Mouse (Mus musculus) midbrain, embryonic 12.5 days (tissue): Measurements from ENCODE around the gene Anapc2. TPM values are rescaled to one million over a fixed set of nuclear protein-coding genes. Genes with fewer than 3 reads are reported as not detected.
A peak's percentile ranks its signal among the peaks of the same experiment; 100 is the strongest.

Experiments
- ATAC-seq: fragments of 200-750 bp; cut with Nextera tagmentation; 2 replicates; pipeline ENCODE4 v1.8.0; 2017; ENCODE audit warnings: low read depth, moderate TSS enrichment, moderate library complexity; ENCODE audit not compliant: low FRiP score
- H3K27ac ChIP-seq: fragments of 300-500 bp; sonication (generic); replicated peaks from 2 replicates; pipeline ENCODE4 v1.5.1; 2016; ENCODE audit warnings: mild to moderate bottlenecking
- H3K27me3 ChIP-seq: fragments of 300-500 bp; sonication (generic); 2 replicates; pipeline ENCODE4 v1.6.1; 2016; ENCODE audit warnings: mild to moderate bottlenecking
- H3K36me3 ChIP-seq: fragments of 300-500 bp; sonication (generic); 2 replicates; pipeline ENCODE4 v1.6.1; 2016
- H3K4me1 ChIP-seq: fragments of 300-500 bp; sonication (generic); 2 replicates; pipeline ENCODE4 v1.6.1; 2016
- H3K4me2 ChIP-seq: fragments of 300-500 bp; sonication (generic); replicated peaks from 2 replicates; pipeline ENCODE4 v1.6.1; 2016; ENCODE audit warnings: mild to moderate bottlenecking, moderate library complexity
- H3K4me3 ChIP-seq: fragments of 300-500 bp; sonication (generic); 2 replicates; pipeline ENCODE4 v1.5.1; 2016; ENCODE audit warnings: mild to moderate bottlenecking
- H3K9ac ChIP-seq: fragments of 300-500 bp; sonication (generic); replicated peaks from 2 replicates; pipeline ENCODE4 v1.6.1; 2016; ENCODE audit warnings: mild to moderate bottlenecking, moderate library complexity
- H3K9me3 ChIP-seq: fragments of 300-500 bp; sonication (generic); 2 replicates; pipeline ENCODE4 v1.6.1; 2016; ENCODE audit warnings: mild to moderate bottlenecking
- WGBS: fragments of 180-500 bp; shearing (Covaris S2); methylation state at CpG from one replicate; pipeline ENCODE4 v1.1.7; 2016; 5-methylcytosine and 5-hydroxymethylcytosine counted together
- polyA plus RNA-seq: library from polyadenylated mRNA; unstranded; fragments of >200 nt; fragmentation: Nextera tagmentation; extraction: Ambion mirVana; gene quantifications from 2 replicates; pipeline ENCODE4 v1.2.1, GENCODE M21; 2016

Gene Anapc2
- polyA plus RNA-seq, 1 experiment from 2014 or later = 144 TPM

DNA sequence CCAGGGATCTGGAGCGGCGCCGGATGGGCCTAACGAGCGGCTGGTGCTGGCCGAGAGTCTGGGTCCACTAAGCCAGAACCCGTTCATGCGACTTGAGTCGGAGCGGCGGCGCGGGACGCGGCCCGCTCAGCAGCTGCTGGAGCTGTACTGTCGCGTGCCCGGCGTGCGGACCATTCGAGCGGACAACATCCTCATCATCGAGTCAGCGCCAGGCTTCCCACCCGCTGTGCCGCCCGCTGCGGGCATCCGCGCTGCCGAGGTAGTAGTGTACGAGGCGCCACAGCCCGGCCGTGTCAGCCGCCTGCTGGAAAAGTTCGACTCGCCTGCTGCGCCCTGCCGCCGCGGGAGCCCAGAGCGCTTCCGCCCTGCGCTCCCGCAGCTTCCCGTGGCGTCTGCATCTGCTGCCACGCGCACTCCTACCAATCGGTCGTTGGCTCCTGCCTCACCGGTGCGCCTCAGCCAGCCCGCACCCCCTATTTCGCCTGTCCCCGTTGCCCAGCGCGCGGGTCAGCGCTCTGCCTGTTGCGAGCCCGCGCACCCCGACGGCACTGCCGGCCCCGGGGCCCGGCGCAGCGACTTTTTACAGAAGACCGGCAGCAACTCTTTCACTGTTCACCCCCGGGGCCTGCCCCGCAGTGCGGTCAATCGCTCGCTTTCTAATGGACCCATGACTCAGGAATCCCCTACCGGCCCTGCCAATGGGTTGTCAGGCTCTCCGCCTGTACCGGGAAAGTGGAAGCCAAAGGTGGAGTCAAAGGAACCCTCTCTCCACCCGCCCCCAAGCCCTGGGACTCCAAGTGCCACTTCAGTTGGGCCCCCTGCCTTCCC lies 9.3 kb upstream of the Anapc2 start:
- H3K4me2 ChIP-seq = peak overlapping the region; percentile 99
- H3K27me3 ChIP-seq = peaks cover 30% of the 10 kb centered on the region
- ATAC-seq = no peak
- 1% methylated on average over 72 of the region's 82 CpGs for WGBS
- peaks cover 53% of the 10 kb centered on the region for H3K4me1 ChIP-seq
- H3K27ac ChIP-seq = peak overlapping the region; percentile 56; the same call in 1 of the 2 replicates
- H3K9me3 ChIP-seq = no peaks in the 10 kb centered on the region
- peaks cover under 1% of the 10 kb centered on the region; the same call in 1 of the 2 replicates for H3K36me3 ChIP-seq
- H3K4me3 ChIP-seq = peak overlapping the region; percentile 82
- peak overlapping the region; percentile 66 for H3K9ac ChIP-seq

- peaks cover 54% of the 10 kb centered on the region for H3K4me1 ChIP-seq
- ATAC-seq = no peak
- peaks cover 30% of the 10 kb centered on the region for H3K27me3 ChIP-seq
- no peak overlapping the region for H3K27ac ChIP-seq
- H3K36me3 ChIP-seq = peaks cover 7% of the 10 kb centered on the region; the same call in 1 of the 2 replicates
- H3K9ac ChIP-seq = peak overlapping the region; percentile 66
- peak overlapping the region; percentile 82 for H3K4me3 ChIP-seq
- H3K9me3 ChIP-seq = no peaks in the 10 kb centered on the region
- WGBS = 18% methylated on average over 12 of the region's 12 CpGs
- peak overlapping the region; percentile 99 for H3K4me2 ChIP-seq
Observed at GRCm38 (mm10) chr2:25263623-25264285, 8.5 kb upstream of the Anapc2 start.

DNA sequence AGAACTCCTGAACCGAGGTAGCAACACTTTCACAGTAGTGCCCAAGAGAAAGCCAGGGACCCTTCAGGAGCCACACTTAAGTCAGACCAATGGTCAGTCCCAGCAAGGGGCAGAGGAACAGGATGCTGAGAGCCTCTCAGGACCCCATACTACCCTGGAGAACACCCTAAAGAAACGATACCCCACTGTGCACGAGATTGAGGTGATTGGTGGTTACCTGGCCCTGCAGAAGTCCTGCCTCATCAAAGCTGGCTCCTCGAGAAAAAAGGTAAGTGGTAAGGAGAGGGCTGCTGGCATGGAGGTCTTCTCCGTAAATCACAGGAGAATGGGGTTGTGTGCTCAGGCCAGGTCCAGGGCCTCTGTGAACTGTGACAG lies 8.0 kb upstream of the Anapc2 start:
- Histone ChIP-seq H3K4me1 (peaks cover 54% of the 10 kb centered on the region), H3K27me3 (peaks cover 30% of the 10 kb centered on the region), H3K4me3 (peak overlapping the region; percentile 82; the same call in 1 of the 2 replicates), H3K9me3 (no peaks in the 10 kb centered on the region), H3K27ac (no peak overlapping the region), H3K36me3 (peaks cover 13% of the 10 kb centered on the region; the same call in 1 of the 2 replicates), H3K4me2 (peak overlapping the region; percentile 99; the same call in 1 of the 2 replicates), H3K9ac (peak overlapping the region; percentile 66)
- ATAC-seq = no peak
- WGBS = 76% methylated on average over 5 of the region's 5 CpGs

- Histone ChIP-seq H3K9ac (0 out of 2 replicates have a peak overlapping the region, but pooled peaks have one; percentile 24), H3K36me3 (peaks cover 16% of the 10 kb centered on the region; the same call in 1 of the 2 replicates), H3K4me1 (peaks cover 54% of the 10 kb centered on the region), H3K27me3 (peaks cover 30% of the 10 kb centered on the region), H3K4me2 (0 out of 2 replicates have a peak overlapping the region, but pooled peaks have one; percentile 99), H3K4me3 (no peak overlapping the region), H3K27ac (no peak overlapping the region), H3K9me3 (no peaks in the 10 kb centered on the region)
- WGBS = 82% methylated on average over 3 of the region's 3 CpGs
- ATAC-seq = no peak
Observed at GRCm38 (mm10) chr2:25264851-25265250, 7.4 kb upstream of the Anapc2 start.

GRCm38 (mm10) chr2:25265897-25266656 lies 6.2 kb upstream of the Anapc2 start:
- Histone ChIP-seq H3K36me3 (peaks cover 16% of the 10 kb centered on the region; the same call in 1 of the 2 replicates), H3K9ac (no peak overlapping the region), H3K9me3 (no peaks in the 10 kb centered on the region), H3K4me3 (peak overlapping the region; percentile 4; the same call in 1 of the 2 replicates), H3K4me2 (peak overlapping the region; percentile 21; the same call in 1 of the 2 replicates), H3K27me3 (peaks cover 30% of the 10 kb centered on the region), H3K4me1 (peaks cover 61% of the 10 kb centered on the region), H3K27ac (no peak overlapping the region)
- 64% methylated on average over 6 of the region's 6 CpGs for WGBS
- ATAC-seq = no peak

DNA sequence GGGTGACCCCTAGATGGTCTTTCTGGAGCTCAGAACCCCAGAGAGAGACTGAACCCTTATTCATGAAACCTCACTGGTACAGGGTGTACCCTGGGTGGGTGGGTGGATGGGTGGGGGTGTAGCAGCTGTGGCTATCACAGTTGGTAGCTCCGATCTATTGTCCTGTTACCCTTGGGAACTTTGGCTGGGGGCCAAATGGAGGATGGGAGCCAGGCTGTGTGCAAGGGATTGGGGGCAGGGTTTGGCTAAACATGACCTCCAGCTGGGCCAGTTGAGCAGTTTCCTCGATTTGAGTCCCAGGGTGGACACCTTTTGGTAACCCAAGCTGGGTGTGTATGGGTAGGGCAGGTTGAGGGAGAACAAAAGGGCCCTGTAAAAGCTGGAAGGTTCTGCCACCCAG lies 5.6 kb upstream of the Anapc2 start:
- WGBS = 55% methylated on average over 2 of the region's 2 CpGs
- Histone ChIP-seq H3K9ac (peak overlapping the region; percentile 31; the same call in 1 of the 2 replicates), H3K4me3 (no peak overlapping the region), H3K4me1 (peaks cover 66% of the 10 kb centered on the region), H3K27ac (no peak overlapping the region), H3K9me3 (no peaks in the 10 kb centered on the region), H3K27me3 (peaks cover 30% of the 10 kb centered on the region), H3K36me3 (peaks cover 16% of the 10 kb centered on the region; the same call in 1 of the 2 replicates), H3K4me2 (peak overlapping the region; percentile 21; the same call in 1 of the 2 replicates)
- ATAC-seq = no peak

- Histone ChIP-seq H3K9ac (0 out of 2 replicates have a peak overlapping the region, but pooled peaks have one; percentile 31), H3K4me2 (no peak overlapping the region)
Observed at GRCm38 (mm10) chr2:25267241-25267640, 5.0 kb upstream of the Anapc2 start.

DNA sequence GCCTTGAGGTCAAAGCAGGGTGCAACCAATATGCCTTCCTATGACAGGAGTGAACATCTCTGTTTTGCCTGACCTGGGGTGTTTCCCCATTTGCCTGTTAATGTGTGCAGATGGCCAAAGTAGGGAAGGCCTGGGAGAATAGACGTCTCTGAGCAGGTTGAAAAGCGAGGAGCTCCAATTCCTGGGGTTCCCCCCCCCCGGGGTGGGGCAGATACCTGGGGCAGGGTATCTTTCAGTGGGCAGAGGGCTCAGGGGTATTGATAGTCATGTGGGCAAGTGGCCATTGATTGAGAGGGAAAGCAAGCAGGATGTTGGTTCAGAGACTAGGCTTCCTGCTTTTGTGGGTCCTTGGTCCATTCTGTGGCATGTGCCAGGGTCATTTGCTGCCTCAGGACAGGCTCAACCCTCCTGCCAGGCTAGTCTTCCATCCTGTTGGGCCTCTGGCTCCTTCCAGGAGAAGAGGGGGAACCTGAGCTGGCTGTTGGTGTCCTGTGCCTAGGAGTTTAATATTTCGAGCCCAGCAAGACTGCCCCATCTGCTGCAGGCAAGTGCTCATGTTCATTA lies 4.5 kb upstream of the Anapc2 start:
- Histone ChIP-seq H3K4me1 (peaks cover 62% of the 10 kb centered on the region), H3K9ac (no peak overlapping the region), H3K4me3 (no peak overlapping the region), H3K4me2 (no peak overlapping the region), H3K36me3 (peaks cover 16% of the 10 kb centered on the region; the same call in 1 of the 2 replicates), H3K27me3 (peaks cover 29% of the 10 kb centered on the region), H3K27ac (no peak overlapping the region), H3K9me3 (no peaks in the 10 kb centered on the region)
- no peak for ATAC-seq
- 73% methylated on average over 4 of the region's 4 CpGs for WGBS

More at GRCm38 (mm10) chr2:25267241-25267640, 5.0 kb upstream of the Anapc2 start:
- H3K36me3 ChIP-seq = peaks cover 16% of the 10 kb centered on the region; the same call in 1 of the 2 replicates
- peaks cover 63% of the 10 kb centered on the region for H3K4me1 ChIP-seq
- H3K27ac ChIP-seq = no peak overlapping the region
- no peaks in the 10 kb centered on the region for H3K9me3 ChIP-seq
- ATAC-seq = no peak
- no peak overlapping the region for H3K4me3 ChIP-seq
- H3K27me3 ChIP-seq = peaks cover 30% of the 10 kb centered on the region

- Histone ChIP-seq H3K9ac (peak overlapping the region; percentile 84), H3K27me3 (no peaks in the 10 kb centered on the region), H3K27ac (peak overlapping the region; percentile 78), H3K9me3 (no peaks in the 10 kb centered on the region), H3K4me2 (peak overlapping the region; percentile 95), H3K36me3 (peaks cover 59% of the 10 kb centered on the region), H3K4me1 (peaks cover 29% of the 10 kb centered on the region), H3K4me3 (peak overlapping the region; percentile 93)
- ATAC-seq = peak; percentile 71
- under 1% methylated on average over 28 of the region's 29 CpGs for WGBS
Observed at GRCm38 (mm10) chr2:25272515-25272914, 237 bp downstream of the Anapc2 start.

DNA sequence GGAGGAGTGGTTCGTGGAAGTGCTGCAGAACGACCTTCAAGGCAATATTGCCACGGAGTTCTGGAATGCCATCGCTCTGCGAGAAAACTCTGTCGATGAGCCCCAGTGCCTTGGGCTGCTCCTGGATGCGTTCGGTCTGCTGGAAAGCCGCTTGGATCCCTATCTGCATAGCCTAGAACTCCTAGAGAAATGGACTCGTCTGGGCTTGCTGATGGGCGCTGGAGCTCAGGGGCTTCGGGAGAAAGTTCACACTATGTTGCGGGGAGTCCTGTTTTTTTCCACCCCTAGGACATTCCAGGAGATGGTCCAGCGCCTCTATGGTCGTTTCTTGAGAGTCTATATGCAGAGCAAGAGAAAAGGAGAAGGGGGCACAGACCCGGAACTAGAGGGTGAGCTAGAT lies 732 bp downstream of the Anapc2 start:
- H3K36me3 ChIP-seq = peaks cover 64% of the 10 kb centered on the region
- no peak for ATAC-seq
- no peaks in the 10 kb centered on the region for H3K9me3 ChIP-seq
- H3K27ac ChIP-seq = peak overlapping the region; percentile 78; the same call in 1 of the 2 replicates
- 40% methylated on average over 16 of the region's 16 CpGs for WGBS
- peak overlapping the region; percentile 84 for H3K9ac ChIP-seq
- peak overlapping the region; percentile 93 for H3K4me3 ChIP-seq
- H3K4me2 ChIP-seq = peak overlapping the region; percentile 95
- peaks cover 24% of the 10 kb centered on the region for H3K4me1 ChIP-seq
- H3K27me3 ChIP-seq = no peaks in the 10 kb centered on the region
